Mouse (Mus musculus): ENCODE measurements around the gene Noa1. TPM values are rescaled to one million over a fixed set of nuclear protein-coding genes. Genes with fewer than 3 reads are reported as not detected.

The Noa1 gene
- polyA plus RNA-seq, 1 experiment from 2014 or later = 18.2 TPM

DNA sequence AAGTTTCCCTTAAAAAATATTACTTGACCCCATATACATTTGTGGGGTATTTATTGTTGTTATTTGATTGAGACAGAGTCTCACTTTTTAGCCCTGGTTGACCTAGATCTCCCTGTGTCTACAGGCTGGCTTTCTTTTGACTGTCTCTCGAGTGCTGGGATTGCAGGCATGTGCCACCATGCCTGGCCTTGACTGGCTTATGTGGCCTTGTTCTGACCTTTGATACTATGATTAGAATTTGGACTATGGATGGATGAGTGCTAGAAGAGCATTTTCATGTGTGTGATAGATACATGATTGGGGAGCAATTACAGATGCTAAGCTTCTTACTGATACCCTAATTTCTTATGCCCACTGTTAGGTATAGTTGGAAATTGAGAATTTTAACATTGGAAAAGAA lies 15.1 kb upstream of the Noa1 start:
- H3K4me1 ChIP-seq (replicated peaks) = no peaks in the 10 kb centered on the region
- H3K4me3 ChIP-seq (replicated peaks) = no peak overlapping the region
- no peaks in the 10 kb centered on the region for H3K9me3 ChIP-seq (replicated peaks)
- H3K36me3 ChIP-seq (replicated peaks) = peaks cover 94% of the 10 kb centered on the region
- H3K4me2 ChIP-seq = no peak overlapping the region
- H3K27ac ChIP-seq (replicated peaks) = no peak overlapping the region
- ATAC-seq (ENCODE audit: insufficient read depth) = no peak
- H3K9ac ChIP-seq = no peak overlapping the region
- WGBS (ENCODE audit: insufficient replicate concordance) = 60% methylated on average over 1 of the region's 1 CpGs
- H3K27me3 ChIP-seq = no peaks in the 10 kb centered on the region

DNA sequence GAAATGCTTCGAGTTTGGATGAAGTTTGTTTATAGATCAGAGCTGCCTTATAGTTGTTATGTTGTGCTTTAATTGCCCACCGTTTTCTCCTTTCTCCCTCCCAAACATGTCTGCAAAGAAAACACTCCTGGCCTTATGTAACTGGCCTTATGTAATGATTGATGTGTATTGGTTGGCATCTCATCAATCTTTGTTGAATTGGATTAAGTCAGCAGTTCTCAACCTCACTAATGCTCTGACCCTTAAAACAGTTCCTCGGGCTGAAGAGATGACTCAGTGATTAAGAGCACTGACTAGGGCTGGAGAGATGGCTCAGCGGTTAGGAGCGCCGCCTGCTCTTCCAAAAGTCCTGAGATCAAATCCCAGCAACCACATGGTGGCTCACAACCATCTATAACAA lies 5.1 kb upstream of the Noa1 start:
- Histone ChIP-seq H3K36me3 (replicated peaks) (peaks cover 59% of the 10 kb centered on the region), H3K27me3 (no peaks in the 10 kb centered on the region), H3K4me1 (replicated peaks) (peaks cover 16% of the 10 kb centered on the region), H3K4me3 (replicated peaks) (no peak overlapping the region), H3K4me2 (no peak overlapping the region), H3K27ac (replicated peaks) (no peak overlapping the region), H3K9me3 (replicated peaks) (no peaks in the 10 kb centered on the region), H3K9ac (no peak overlapping the region)
- ATAC-seq (ENCODE audit: insufficient read depth) = no peak
- WGBS (ENCODE audit: insufficient replicate concordance) = 80% methylated on average over 6 of the region's 6 CpGs

DNA sequence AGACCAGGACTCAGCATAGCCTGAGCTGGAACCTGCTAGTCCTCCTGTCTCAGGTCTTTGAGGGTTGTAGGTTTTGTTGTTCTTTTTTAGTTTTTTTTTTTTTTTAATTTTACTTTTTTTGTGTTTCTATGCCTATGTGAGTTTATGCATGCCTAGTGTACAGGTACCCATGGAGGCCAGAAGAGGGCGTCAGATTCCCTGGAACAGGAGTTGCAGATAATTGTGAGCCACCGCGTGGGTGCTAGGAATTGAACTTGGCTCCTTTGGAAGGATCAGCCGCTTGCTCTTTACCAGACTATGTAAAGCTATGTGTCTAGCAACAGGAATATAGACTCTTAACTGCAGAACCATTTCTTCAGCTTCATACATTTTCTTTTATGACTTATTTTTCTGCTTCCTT lies 4.3 kb upstream of the Noa1 start:
- no peak overlapping the region for H3K9ac ChIP-seq
- WGBS (ENCODE audit: insufficient replicate concordance) = 86% methylated on average over 4 of the region's 4 CpGs
- no peak overlapping the region for H3K27ac ChIP-seq (replicated peaks)
- no peaks in the 10 kb centered on the region for H3K9me3 ChIP-seq (replicated peaks)
- no peak overlapping the region for H3K4me2 ChIP-seq
- no peaks in the 10 kb centered on the region for H3K27me3 ChIP-seq
- no peak for ATAC-seq (ENCODE audit: insufficient read depth)
- H3K4me3 ChIP-seq (replicated peaks) = no peak overlapping the region
- H3K36me3 ChIP-seq (replicated peaks) = peaks cover 54% of the 10 kb centered on the region
- peaks cover 18% of the 10 kb centered on the region for H3K4me1 ChIP-seq (replicated peaks)

DNA sequence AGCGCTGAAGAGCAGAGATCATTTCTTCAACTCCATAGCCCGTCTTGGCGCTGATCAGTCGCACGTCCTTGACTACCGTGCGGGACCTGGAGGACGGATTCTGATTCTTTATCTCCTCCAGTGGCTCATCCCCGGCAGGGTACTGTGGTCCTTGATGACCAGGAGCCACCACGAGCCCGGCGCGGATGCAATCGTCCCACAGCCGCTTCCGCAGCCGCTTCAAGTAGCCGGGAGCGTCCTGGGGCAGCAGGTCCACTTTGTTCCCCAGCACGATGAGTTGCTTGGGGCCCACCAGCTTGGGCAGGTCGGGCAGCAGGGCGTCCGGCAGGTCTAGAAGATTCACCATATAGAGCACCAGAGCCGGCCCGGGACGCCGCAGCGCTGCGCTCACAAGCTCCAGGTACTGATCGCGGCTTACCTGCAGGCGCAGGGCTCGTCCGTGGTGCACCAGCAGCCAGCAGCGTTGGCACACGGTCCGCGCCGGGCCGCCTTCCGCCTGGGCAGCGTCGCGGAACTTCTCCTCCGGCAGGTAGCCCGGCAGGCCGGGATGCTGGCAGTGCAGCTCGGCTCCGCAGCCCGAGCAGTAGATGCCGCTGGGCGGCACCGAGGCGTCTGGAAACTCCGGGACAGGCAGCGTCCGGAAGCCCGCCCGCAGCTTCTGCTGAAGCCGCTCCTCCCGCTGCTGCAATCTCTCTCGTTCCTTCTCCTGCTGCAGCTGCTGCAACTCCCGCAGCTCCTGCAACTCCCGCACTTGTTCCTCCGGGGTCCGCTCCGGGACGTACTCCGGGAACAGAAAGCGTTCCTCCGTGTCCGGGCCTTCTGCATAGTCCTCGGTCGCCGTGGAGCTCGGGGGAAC lies 605 bp downstream of the Noa1 start:
- under 1% methylated on average over 76 of the region's 76 CpGs for WGBS (ENCODE audit: insufficient replicate concordance)
- Histone ChIP-seq H3K27ac (replicated peaks) (peak overlapping the region; percentile 94), H3K27me3 (no peaks in the 10 kb centered on the region)

DNA sequence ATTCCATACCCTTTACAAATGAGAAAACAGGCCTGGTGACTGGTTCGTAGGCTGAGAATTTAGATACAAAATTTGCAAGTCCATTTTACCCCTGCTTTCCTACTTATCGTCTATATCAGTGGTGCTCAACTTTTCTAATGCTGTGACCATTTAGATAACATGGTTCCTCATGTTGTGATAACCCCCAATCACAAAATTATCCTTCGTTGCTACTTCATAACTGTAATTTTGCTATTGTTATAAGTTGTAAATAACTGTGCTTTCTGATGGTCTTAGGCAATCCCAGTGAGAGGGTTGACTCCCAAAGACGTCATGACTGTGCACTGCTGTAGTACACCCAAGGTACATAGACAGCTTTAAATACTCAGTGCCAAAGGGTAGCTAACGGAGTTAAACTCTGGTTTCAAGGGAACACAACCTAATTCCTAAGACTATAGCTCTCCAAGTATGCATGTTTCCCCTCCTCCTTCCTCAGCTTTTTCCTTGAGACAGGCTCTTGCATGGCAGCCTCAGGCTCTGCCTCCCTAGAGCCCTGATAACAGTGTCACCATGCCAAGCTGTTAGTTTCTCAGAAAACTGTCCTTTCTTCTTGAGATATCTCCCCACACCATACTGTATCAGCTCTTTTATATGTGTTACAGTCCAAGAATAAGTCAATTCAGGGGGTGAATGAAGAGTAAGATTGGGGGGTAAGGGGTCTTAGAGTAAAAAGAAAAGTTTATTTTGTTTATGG lies 1.9 kb downstream of the Noa1 start:
- Histone ChIP-seq H3K9ac (peak overlapping the region; percentile 84), H3K4me1 (replicated peaks) (peaks cover 36% of the 10 kb centered on the region)

More for the DNA sequence above, 605 bp downstream of the Noa1 start:
- H3K4me2 ChIP-seq = peak overlapping the region; percentile 99
- peak; percentile 30 for ATAC-seq (ENCODE audit: insufficient read depth)
- peaks cover 36% of the 10 kb centered on the region for H3K4me1 ChIP-seq (replicated peaks)
- H3K36me3 ChIP-seq (replicated peaks) = peaks cover 39% of the 10 kb centered on the region
- H3K4me3 ChIP-seq (replicated peaks) = peak overlapping the region; percentile 77
- no peaks in the 10 kb centered on the region for H3K9me3 ChIP-seq (replicated peaks)
- H3K9ac ChIP-seq = peak overlapping the region; percentile 84

GRCm38 (mm10) chr5:77301296-77301903 lies 8.5 kb downstream of the Noa1 start:
- Histone ChIP-seq H3K9ac (no peak overlapping the region), H3K27me3 (no peaks in the 10 kb centered on the region), H3K36me3 (replicated peaks) (peaks cover 66% of the 10 kb centered on the region), H3K4me1 (replicated peaks) (no peaks in the 10 kb centered on the region), H3K9me3 (replicated peaks) (no peaks in the 10 kb centered on the region), H3K4me3 (replicated peaks) (no peak overlapping the region), H3K4me2 (no peak overlapping the region), H3K27ac (replicated peaks) (no peak overlapping the region)
- WGBS (ENCODE audit: insufficient replicate concordance) = 72% methylated on average over 6 of the region's 6 CpGs
- ATAC-seq (ENCODE audit: insufficient read depth) = no peak

More for the DNA sequence above, 1.9 kb downstream of the Noa1 start:
- H3K9me3 ChIP-seq (replicated peaks) = no peaks in the 10 kb centered on the region
- WGBS (ENCODE audit: insufficient replicate concordance) = 34% methylated on average over 5 of the region's 5 CpGs
- ATAC-seq (ENCODE audit: insufficient read depth) = no peak
- peak overlapping the region; percentile 77 for H3K4me3 ChIP-seq (replicated peaks)
- peak overlapping the region; percentile 99 for H3K4me2 ChIP-seq
- peaks cover 35% of the 10 kb centered on the region for H3K36me3 ChIP-seq (replicated peaks)
- peak overlapping the region; percentile 26; the same call in 1 of the 2 replicates for H3K27ac ChIP-seq (replicated peaks)
- no peaks in the 10 kb centered on the region for H3K27me3 ChIP-seq

DNA sequence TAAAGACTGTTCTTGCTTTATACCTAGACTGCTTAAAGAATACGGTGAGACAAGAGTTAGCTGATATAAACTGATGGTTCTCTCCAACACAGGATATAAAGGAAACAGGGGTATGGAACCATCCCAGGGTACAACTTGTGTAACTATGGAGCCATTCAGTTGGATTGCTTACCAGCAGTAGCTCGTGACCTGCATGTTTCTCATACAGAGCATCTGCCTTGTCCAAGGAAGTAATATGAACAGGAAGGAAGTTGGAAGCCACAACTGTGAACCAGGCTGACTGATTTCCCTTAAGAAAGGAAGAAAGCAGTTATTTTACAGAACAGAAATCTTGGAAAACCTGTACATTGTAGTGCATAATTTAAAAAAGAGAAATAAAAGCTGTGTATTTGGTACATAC lies 10.4 kb downstream of the Noa1 start:
- Histone ChIP-seq H3K9me3 (replicated peaks) (no peaks in the 10 kb centered on the region), H3K4me3 (replicated peaks) (no peak overlapping the region), H3K9ac (no peak overlapping the region), H3K4me2 (no peak overlapping the region), H3K27me3 (no peaks in the 10 kb centered on the region), H3K36me3 (replicated peaks) (peaks cover 66% of the 10 kb centered on the region), H3K27ac (replicated peaks) (no peak overlapping the region), H3K4me1 (replicated peaks) (no peaks in the 10 kb centered on the region)
- WGBS (ENCODE audit: insufficient replicate concordance) = 68% methylated on average over 2 of the region's 2 CpGs
- ATAC-seq (ENCODE audit: insufficient read depth) = no peak

DNA sequence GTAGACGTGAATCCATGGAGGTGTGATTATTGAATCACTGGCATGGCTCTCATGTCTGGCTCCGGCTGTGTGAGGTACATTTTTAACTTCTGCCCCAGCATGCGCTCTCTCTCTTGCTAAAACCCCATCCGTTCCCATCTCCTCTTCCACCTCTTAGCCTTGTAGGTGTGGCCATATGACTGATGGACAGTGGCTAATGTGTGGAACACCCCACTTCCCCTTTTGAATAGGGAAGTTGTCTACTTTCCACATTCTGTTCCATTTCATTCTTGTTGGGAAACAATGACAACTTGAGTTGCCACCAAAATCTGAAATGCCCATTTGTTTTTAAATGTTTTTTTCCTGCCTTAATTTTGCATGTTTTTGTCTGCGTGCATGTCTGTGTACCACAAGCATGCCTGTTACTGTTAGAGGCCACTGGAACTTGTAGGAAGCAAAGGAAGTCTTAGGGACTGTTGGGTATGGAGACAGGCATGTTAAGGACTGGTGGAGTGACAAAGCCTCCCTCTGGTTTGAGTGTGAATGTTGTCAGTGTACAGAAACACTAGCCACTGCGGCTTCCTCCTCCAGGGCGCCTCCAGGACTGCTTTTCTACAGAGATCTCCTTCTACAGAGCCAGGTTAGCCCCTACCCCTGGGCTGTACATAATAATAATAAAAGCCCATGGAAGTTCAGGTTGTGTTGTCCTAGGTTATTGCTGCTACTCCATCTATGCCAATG lies 16.9 kb downstream of the Noa1 start:
- H3K4me3 ChIP-seq (replicated peaks) = no peak overlapping the region
- no peaks in the 10 kb centered on the region for H3K9me3 ChIP-seq (replicated peaks)
- H3K36me3 ChIP-seq (replicated peaks) = peaks cover 78% of the 10 kb centered on the region
- H3K4me1 ChIP-seq (replicated peaks) = no peaks in the 10 kb centered on the region
- no peak; the same call in 1 of the 2 replicates for ATAC-seq (ENCODE audit: insufficient read depth)
- no peaks in the 10 kb centered on the region for H3K27me3 ChIP-seq
- peak overlapping the region; percentile 48 for H3K27ac ChIP-seq (replicated peaks)
- no peak overlapping the region for H3K4me2 ChIP-seq
- H3K9ac ChIP-seq = no peak overlapping the region
- 58% methylated on average over 7 of the region's 7 CpGs for WGBS (ENCODE audit: insufficient replicate concordance)

DNA sequence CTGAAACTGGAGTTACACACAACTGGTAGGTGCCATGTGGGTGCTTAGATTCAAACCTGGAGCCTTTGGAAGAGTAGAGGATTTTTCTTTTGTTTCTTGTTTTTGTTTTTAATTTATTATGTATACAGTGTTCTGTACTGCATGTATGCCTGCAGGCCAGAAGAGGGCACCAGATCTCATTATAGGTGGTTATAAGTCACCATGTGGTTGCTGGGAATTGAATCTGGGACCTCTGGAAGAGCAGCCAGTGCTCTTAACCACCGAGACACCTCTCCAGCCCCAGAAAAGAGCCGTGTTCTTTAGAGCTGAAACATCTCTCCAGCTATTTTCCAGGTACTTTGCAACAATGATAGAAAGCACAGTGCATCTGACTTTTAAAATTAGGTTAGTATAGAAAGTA lies 19.3 kb downstream of the Noa1 start:
- Histone ChIP-seq H3K36me3 (replicated peaks) (peaks cover 68% of the 10 kb centered on the region), H3K4me3 (replicated peaks) (no peak overlapping the region), H3K27ac (replicated peaks) (no peak overlapping the region), H3K27me3 (no peaks in the 10 kb centered on the region), H3K4me2 (no peak overlapping the region), H3K9me3 (replicated peaks) (no peaks in the 10 kb centered on the region), H3K4me1 (replicated peaks) (no peaks in the 10 kb centered on the region), H3K9ac (no peak overlapping the region)
- 80% methylated on average over 2 of the region's 2 CpGs for WGBS (ENCODE audit: insufficient replicate concordance)
- ATAC-seq (ENCODE audit: insufficient read depth) = no peak

DNA sequence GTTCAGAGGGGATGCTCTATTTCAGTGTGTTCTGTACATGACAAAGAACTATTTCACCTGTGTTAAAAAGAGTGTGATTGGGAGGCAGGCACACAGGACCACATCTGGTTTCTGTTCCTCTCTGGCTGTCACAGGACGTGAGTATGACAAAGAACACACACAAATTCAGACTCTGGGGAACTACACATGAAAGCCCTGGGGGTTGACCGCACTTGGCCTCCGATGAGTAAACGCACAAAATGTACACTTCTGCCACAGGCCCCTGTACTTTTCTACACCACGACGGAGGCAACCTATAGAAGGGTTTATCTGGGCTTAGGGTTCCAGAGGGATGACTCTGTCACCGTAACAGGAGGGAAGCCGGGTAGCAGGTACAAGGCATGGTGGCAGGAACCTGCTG lies 20.2 kb downstream of the Noa1 start:
- Histone ChIP-seq H3K9ac (no peak overlapping the region), H3K36me3 (replicated peaks) (peaks cover 66% of the 10 kb centered on the region), H3K4me2 (no peak overlapping the region), H3K4me1 (replicated peaks) (no peaks in the 10 kb centered on the region), H3K27ac (replicated peaks) (no peak overlapping the region), H3K9me3 (replicated peaks) (no peaks in the 10 kb centered on the region), H3K4me3 (replicated peaks) (no peak overlapping the region), H3K27me3 (no peaks in the 10 kb centered on the region)
- ATAC-seq (ENCODE audit: insufficient read depth) = no peak
- WGBS (ENCODE audit: insufficient replicate concordance) = 73% methylated on average over 8 of the region's 8 CpGs

Measured in liver, embryonic 15.5 days (tissue).